ENCODE assay signal across 11 mouse cellular contexts in the genomic region with DNA sequence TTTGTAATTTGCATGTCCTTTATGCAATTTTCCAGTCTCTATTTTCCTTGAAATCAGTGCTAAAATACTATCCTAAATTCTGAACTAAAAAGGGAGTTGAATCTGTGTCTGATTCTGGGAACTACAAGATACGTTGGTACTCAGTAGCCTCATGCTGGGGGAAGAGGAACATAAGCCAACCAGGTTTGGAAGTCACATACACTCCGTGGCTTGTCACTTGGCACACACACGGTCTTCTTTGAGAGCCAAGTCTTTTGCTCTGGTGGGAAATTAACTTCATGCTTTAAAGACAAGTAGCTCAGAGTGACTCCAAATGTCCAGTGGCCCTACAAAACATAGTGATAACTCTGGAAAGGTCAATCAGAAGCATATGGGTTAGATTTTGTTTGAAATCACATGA.
"Had no signal": no experiment of that assay in that cellular context is flagged by ENCODE, and none has a peak within 500 bp of the region (broad histone marks: within the 10 kb centered on the region; RNA-seq: fewer than 3 reads in every experiment).

No protein-coding gene starts in this region.

- DNase-seq: liver; liver, embryonic 13.5 days; liver, postnatal 0 days; lung, adult 18-20 months; lung, adult 2 months; lung, embryonic 14.5 days; lung, postnatal 10 days; lung, postnatal 14 days; lung, postnatal 36 days; lung, postnatal 4 days; midbrain, embryonic 14.5 days had no signal
